Mouse (Mus musculus) spleen, postnatal 4 days (tissue): ENCODE measurements around the gene Tdrd6.

Experiments
- DNase-seq, 2 experiments: peaks; one replicate each; pipeline ENCODE4 v3.0.0; 2022; ENCODE audit warnings: low spot score in 2 of 2

Tdrd6 gene

GRCm38 (mm10) chr17:43629496-43630426 is at the start of gene Tdrd6:
TSS of gene Tdrd6 (minus strand) at chr17:43630299.
- DNase-seq = no peak

DNA sequence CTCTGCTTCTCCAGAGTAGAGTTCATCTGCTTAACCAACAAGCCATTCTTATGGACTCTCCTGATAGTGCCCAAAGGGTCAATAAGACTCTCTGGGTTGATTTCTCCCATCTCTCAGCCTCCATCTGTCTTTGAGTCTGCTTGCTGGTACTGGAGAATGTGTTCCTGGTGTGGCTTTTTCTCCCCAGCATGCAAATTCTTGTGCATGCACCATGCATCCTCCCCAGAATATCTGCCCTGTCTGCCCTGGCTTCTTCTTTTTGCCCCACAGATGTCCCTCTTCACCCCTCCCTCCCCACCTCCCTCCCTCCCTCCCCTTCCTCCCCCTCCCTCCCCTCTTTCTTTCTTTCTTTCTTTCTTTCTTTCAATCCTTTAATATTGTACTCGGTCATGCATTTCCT is 47.2 kb upstream of the Tdrd6 start:
- DNase-seq = no peak

DNA sequence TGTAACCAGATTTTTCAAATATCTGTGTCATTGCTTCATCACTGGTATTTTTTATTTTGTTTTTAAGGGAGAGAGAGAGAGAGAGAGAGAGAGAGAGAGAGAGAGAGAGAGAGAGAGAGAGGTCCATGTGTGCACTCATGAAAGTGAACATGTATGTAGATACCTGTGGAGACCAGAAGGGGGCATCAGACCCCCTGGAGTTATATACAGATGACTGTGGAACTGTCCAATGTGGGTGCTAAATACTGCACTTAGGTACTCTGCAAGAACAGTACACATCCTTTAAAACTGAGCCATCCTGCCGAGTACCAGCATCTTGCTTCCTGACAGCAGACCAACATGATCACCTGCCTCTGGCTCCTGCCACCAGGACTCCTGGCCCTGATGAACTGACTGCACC is 46.1 kb upstream of the Tdrd6 start:
- DNase-seq = no peak

GRCm38 (mm10) chr17:43675228-43675627 is 45.1 kb upstream of the Tdrd6 start:
- no peak for DNase-seq

GRCm38 (mm10) chr17:43671907-43672306 is 41.8 kb upstream of the Tdrd6 start:
- DNase-seq = no peak

DNA sequence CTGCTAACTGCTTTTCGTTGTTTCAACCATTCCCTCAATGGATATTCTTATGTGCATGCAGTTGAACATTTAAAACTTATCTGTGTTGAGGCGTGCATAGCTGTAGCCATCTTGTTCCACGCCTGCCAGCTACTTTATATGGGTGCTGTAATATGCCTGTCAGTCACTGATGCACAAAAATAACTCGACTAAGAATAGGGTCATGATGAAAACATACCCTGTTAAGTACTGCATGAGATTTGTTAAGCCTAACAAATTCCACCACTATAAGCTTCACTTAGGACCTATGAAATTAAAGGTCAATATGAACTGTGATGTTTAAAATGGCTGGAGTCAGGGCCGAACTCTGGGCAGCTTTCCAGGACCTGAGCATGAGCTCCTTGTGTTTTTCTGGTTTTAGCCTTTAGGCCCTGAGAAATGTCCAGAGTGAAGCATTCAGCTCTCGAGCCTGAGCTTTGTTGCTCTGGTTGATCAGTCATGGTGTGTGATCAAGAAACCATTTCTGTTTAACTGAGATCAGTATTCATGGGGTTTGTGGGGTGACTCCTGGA is 39.1 kb upstream of the Tdrd6 start:
- DNase-seq = no peak

- no peak for DNase-seq
Observed at GRCm38 (mm10) chr17:43667290-43667843, 37.3 kb upstream of the Tdrd6 start, which contains the start of gene Cyp39a1. TSS of gene Cyp39a1 (plus strand) at chr17:43667425.

DNA sequence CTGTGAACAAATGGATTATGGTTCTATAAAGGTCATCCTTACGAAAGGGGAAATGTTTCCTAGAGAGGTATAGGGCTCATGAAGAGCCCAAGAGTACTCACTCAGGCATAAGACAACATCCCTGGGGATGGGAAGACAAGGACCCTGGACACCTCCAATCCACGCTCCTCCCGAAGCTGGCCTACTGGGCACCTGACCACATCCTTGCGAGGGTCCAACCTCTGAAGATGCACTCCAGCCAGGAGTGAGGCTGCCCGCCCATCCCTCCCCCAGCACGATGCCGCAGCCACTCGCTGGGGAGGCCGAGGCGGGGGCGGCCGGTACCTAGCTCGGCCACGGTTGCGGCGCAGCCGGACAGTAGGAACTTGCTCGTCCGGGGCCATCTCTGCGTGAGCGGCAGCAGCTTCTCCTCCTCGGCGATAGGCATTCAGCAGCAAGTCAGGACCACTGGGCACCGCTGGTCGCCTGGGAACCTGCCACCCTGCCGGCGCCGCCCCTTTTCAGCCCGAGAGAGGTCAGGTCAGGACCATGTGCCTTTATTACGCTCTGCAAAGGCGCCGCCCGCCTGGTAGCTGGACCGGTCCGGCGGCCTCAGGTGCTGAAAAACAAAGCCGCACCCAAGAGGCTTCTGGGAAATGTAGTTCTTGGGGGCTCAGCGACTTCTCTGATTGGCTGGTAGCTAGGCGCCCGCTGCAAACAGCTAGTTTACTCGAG is 36.6 kb upstream of the Tdrd6 start, which contains the start of gene Slc25a27:
Gene Slc25a27, minus strand, starts transcription at position 639 of the 714 bp plus-strand sequence.
- DNase-seq = peak; percentile 70 to 80

DNA sequence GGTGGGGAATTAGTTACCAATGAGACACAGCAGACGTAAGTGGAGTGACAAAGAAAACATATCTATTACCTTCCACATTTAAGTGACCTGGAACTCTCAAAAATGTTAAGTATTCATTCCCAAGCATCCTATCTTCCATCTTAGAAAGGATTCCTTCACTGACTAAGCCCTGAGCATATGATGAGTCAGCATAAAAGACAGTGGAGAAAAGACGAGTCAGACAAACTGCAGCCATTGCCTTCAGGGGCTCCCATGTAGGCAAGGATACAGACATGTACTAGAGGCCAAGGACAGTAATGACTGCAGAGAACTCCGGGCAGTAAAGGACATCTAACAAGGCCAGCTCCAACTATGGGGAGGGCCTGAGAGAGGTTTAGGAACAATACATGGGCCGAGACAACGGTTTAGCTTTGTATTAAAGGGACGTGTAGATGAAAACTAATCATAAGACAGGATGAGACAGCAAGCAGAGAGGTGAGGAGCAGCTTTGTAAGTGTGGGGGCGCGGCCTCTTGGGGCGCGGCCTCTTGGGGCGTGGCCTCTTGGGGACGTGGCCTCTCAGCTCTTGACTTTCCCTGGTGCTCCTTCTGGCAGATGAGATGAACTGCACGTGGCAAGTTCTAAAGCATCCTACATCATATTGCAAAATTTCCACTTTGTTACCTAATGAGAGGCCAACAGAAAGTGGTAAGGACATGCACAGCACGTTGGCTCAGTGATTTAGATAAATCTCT is 21.4 kb upstream of the Tdrd6 start:
- DNase-seq = no peak

- DNase-seq = no peak
Observed at GRCm38 (mm10) chr17:43649641-43650436, 19.7 kb upstream of the Tdrd6 start.

DNA sequence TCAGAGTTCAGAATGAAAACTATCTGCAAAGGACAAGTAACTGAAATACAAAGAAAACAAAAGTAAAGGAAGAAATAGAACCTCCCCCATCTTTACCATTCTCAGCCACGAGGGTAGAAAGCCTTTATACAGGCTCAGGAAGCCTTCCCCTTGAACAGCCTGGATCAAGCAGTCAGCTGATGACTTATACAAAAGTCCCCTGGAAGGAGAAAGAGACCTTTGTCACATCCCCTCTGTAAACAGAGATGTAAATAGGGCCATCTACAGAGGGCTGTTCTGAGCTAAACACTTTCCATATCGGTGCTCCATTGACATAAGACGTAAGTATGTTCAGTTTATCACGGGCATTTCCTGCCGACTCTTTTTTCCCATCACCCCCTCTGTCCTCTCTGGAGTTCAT is 16.8 kb upstream of the Tdrd6 start:
- DNase-seq = no peak

- DNase-seq = no peak
Observed at GRCm38 (mm10) chr17:43645136-43645535, 15.0 kb upstream of the Tdrd6 start.

- DNase-seq = no peak
Observed at GRCm38 (mm10) chr17:43644375-43644774, 14.3 kb upstream of the Tdrd6 start.

GRCm38 (mm10) chr17:43643191-43643590 is 13.1 kb upstream of the Tdrd6 start:
- no peak for DNase-seq

DNA sequence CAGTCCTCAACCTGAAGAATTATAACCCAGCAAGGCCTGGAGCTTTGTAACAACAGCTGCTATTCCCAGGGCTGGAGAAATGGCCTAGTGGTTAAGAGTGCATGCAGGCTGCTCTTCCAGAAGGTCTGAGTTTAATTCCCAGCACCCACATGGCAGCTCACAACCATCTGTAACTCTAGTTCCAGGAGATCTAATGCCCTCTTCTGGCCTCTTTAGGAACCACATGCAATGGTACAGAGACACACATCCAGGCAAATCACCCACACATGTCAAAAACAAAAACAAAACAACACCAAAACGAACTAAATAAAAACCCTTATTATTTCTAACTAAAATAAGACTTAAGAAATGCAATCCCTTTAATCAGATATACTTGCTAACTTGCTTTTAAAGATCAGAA is 10.7 kb upstream of the Tdrd6 start:
- DNase-seq = no peak

GRCm38 (mm10) chr17:43637146-43637545 is 7.0 kb upstream of the Tdrd6 start:
- DNase-seq = no peak

DNA sequence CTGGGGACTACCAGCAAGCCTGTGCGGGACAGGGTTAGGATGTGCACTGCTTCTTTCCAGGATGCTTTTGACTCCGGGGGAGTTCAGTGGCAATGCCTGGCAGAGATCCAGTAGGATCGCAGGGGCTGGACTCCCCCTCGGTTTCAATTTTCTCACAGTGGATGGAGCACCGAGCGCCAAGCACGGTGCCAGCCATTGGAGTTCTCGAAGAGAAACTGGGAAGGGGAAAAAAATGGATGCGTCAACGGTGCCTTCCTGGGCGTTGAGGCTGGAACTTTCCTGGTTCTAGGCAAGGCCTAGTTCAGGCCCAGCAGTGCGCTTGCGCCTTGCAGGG is 295 bp upstream of the Tdrd6 start:
- no peak for DNase-seq

- no peak for DNase-seq
Observed at GRCm38 (mm10) chr17:43629026-43629495, 1.0 kb downstream of the Tdrd6 start.

DNA sequence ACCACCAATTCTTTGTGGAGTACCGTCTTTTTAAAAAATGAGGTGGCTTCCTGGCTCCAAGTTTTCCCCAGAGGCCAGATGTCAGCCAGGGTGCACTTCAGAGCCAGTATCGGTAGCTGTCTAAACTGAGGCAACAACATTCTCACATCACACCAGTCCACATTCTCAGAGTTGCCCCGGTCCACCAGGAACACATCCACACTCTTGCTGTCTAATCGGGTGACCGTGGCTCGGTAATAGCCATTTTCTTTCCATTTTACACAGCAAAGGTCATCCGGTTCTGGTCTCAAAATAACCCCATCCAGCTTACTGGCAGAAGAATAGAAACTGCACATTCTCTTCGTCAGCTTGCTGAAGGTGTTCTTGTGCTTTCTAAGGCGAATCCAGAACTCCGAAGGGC is 1.9 kb downstream of the Tdrd6 start:
- DNase-seq = no peak

GRCm38 (mm10) chr17:43622076-43622475 is 8.0 kb downstream of the Tdrd6 start:
- no peak for DNase-seq

DNA sequence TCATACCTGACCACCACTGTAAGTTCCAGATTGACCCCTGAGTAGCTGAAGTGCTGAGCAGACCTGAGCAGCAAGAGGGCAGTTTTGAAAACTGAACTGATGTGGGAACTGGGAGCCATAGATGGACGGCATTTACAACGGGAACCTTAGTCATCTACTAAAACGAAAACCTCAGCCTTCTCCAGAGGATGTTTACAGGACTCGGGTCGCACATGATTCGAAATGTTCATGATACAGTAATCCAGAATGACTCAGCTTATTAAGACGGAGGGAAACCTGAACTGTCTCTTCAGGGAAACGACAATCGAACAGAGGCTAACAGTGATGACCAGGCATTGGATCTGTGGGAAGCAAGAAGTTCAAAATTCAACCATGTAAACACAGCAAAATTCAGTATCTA is 10.9 kb downstream of the Tdrd6 start:
- no peak for DNase-seq
